Mouse (Mus musculus) heart, postnatal 0 days (tissue): ENCODE measurements around the gene 6030445D17Rik. TPM values are rescaled to one million over a fixed set of nuclear protein-coding genes. Genes with fewer than 3 reads are reported as not detected.

Experiments used
- ATAC-seq: fragments of 200-750 bp; cut with Nextera tagmentation; 2 replicates; pipeline ENCODE4 v1.8.0; 2017; ENCODE audit warnings: low read depth, moderate number of reproducible peaks, moderate library complexity; ENCODE audit not compliant: insufficient read depth
- DNase-seq: peaks from one replicate; pipeline ENCODE4 v3.0.0-alpha.2; 2016; ENCODE audit warnings: low spot score
- H3K27ac ChIP-seq: fragments of 300-500 bp; sonication (generic); 2 replicates; pipeline ENCODE4 v1.5.1; 2014; ENCODE audit warnings: low read depth, mild to moderate bottlenecking
- H3K27me3 ChIP-seq: fragments of 300-500 bp; sonication (generic); 2 replicates; pipeline ENCODE4 v1.6.1; 2014; ENCODE audit warnings: low read length, mixed read lengths; ENCODE audit not compliant: control insufficient read depth, insufficient read depth
- H3K36me3 ChIP-seq: fragments of 300-500 bp; sonication (generic); replicated peaks from 2 replicates; pipeline ENCODE4 v1.6.1; 2014; ENCODE audit warnings: low read length, mixed read lengths; ENCODE audit not compliant: control insufficient read depth, insufficient read depth
- H3K4me1 ChIP-seq: fragments of 300-500 bp; sonication (generic); 2 replicates; pipeline ENCODE4 v1.6.1; 2014; ENCODE audit warnings: antibody characterized with exemption; ENCODE audit not compliant: control insufficient read depth, insufficient read depth
- H3K4me2 ChIP-seq: fragments of 300-500 bp; sonication (generic); 2 replicates; pipeline ENCODE4 v1.6.1; 2014; ENCODE audit warnings: low read depth, mild to moderate bottlenecking, low read length, moderate library complexity
- H3K4me3 ChIP-seq: fragments of 300-500 bp; sonication (generic); 2 replicates; pipeline ENCODE4 v1.5.1; 2014; ENCODE audit warnings: low read depth, low read length
- H3K9ac ChIP-seq: fragments of 300-500 bp; sonication (generic); replicated peaks from 2 replicates; pipeline ENCODE4 v1.6.1; 2014; ENCODE audit warnings: low read depth, low read length, mixed read lengths
- H3K9me3 ChIP-seq: fragments of 300-500 bp; sonication (generic); replicated peaks from 2 replicates; pipeline ENCODE4 v1.6.1; 2016; ENCODE audit warnings: low read length; ENCODE audit not compliant: control insufficient read depth
- CTCF ChIP-seq: IDR thresholded peaks from 2 replicates; pipeline ENCODE4 v1.5.1; 2016; ENCODE audit warnings: antibody characterized with exemption, control low read depth, low read depth
- EP300 ChIP-seq: IDR thresholded peaks from 2 replicates; pipeline ENCODE4 v1.6.1; 2016; ENCODE audit warnings: antibody characterized with exemption, low read depth
- polyA plus RNA-seq: library from polyadenylated mRNA; unstranded; fragments of >200 nt; fragmentation: Nextera tagmentation; extraction: Ambion mirVana; gene quantifications from 2 replicates; pipeline ENCODE4 v1.2.1, GENCODE M21; 2015
- total RNA-seq: library from RNA; depleted of rRNA; stranded (reverse); fragments of >200 nt; gene quantifications from 2 replicates; pipeline ENCODE4 v1.2.3, GENCODE M21; 2014; ENCODE audit warnings: low replicate concordance; rRNA removed

Gene 6030445D17Rik
- total and polyA plus RNA-seq, 2 experiments from 2014 or later: 0.27 TPM; not detected in 1

DNA sequence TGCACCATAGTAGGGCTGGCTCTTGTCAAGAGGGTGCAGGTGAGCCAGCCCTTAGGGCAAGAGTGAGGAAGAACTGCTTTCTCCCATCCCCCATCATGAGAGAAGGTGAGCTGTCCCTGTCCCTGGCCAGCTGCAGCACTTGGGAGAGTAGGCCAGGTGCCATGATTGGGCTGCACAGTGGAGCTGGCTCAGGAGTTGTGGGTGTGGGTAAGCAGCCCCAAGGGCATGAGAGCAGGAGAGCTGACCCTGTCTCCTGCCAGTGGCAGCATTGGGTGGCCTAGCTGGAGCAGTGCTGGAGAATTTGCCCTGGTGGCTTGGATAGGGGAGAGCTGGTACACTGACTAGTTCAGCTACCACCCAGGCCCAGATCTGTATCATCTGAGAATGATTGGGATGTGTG is 50.9 kb downstream of the 6030445D17Rik start:
- Histone ChIP-seq H3K9me3 (no peaks in the 10 kb centered on the region), H3K27ac (peak overlapping the region; percentile 57), H3K4me2 (no peak overlapping the region), H3K9ac (no peak overlapping the region), H3K4me1 (peaks cover 37% of the 10 kb centered on the region), H3K36me3 (no peaks in the 10 kb centered on the region), H3K4me3 (no peak overlapping the region), H3K27me3 (no peaks in the 10 kb centered on the region)
- no peak for DNase-seq
- peak; percentile 41; the same call in 1 of the 2 replicates for ATAC-seq
- TF ChIP-seq EP300 (no peak), CTCF (no peak)

Other genes starting within 250 kb of the 6030445D17Rik start
- gene Tcea3, start 214.5 kb upstream of the 6030445D17Rik start, total RNA-seq: 28.6 and 36.6 TPM in 2 replicates
- 103 and 105 TPM in 2 replicates for gene Tcea3, start 214.5 kb upstream of the 6030445D17Rik start, polyA plus RNA-seq
- 19.1 and 21.3 TPM in 2 replicates for gene Zfp46, start 177.6 kb upstream of the 6030445D17Rik start, total RNA-seq
- 15.3 and 19.5 TPM in 2 replicates for gene Zfp46, start 177.6 kb upstream of the 6030445D17Rik start, polyA plus RNA-seq
- gene Hnrnpr, start 151.3 kb upstream of the 6030445D17Rik start, total RNA-seq: 25.1 and 39.7 TPM in 2 replicates
- gene Hnrnpr, start 151.3 kb upstream of the 6030445D17Rik start, polyA plus RNA-seq: 57.9 and 70.0 TPM in 2 replicates
- gene Htr1d, start 38.7 kb upstream of the 6030445D17Rik start, total RNA-seq: not detected in 2 replicates
- gene Htr1d, start 38.7 kb upstream of the 6030445D17Rik start, polyA plus RNA-seq: not detected in 2 replicates
- 22.6 and 24.5 TPM in 2 replicates for gene Luzp1, start 7.5 kb downstream of the 6030445D17Rik start, total RNA-seq
- 80.2 and 91.1 TPM in 2 replicates for gene Luzp1, start 7.5 kb downstream of the 6030445D17Rik start, polyA plus RNA-seq
- 48.2 and 57.0 TPM in 2 replicates for gene Kdm1a, start 140.5 kb downstream of the 6030445D17Rik start, total RNA-seq
- 15.2 and 17.0 TPM in 2 replicates for gene Kdm1a, start 140.5 kb downstream of the 6030445D17Rik start, polyA plus RNA-seq
- gene Tex46, start 148.2 kb downstream of the 6030445D17Rik start, total RNA-seq: not detected in 2 replicates
- not detected in 2 replicates for gene Tex46, start 148.2 kb downstream of the 6030445D17Rik start, polyA plus RNA-seq
- not detected in 2 replicates for gene Lactbl1, start 160.4 kb downstream of the 6030445D17Rik start, total RNA-seq
- not detected in 2 replicates for gene Lactbl1, start 160.4 kb downstream of the 6030445D17Rik start, polyA plus RNA-seq